Mouse (Mus musculus) embryonic facial prominence, embryonic 15.5 days (tissue): ENCODE data around the gene Ehd2. TPM values are rescaled to one million over a fixed set of nuclear protein-coding genes. Genes with fewer than 3 reads are reported as not detected.

Experiments
- ATAC-seq: fragments of 200-750 bp; cut with Nextera tagmentation; 2 replicates; pipeline ENCODE4 v1.8.0; 2017; ENCODE audit warnings: low read depth, moderate TSS enrichment; ENCODE audit not compliant: insufficient number of reproducible peaks, low FRiP score, low TSS enrichment
- H3K27ac ChIP-seq: fragments of 300-500 bp; sonication (generic); replicated peaks from 2 replicates; pipeline ENCODE4 v1.5.1; 2015; ENCODE audit warnings: mild to moderate bottlenecking, inconsistent platforms
- H3K27me3 ChIP-seq: fragments of 300-500 bp; sonication (generic); 2 replicates; pipeline ENCODE4 v1.6.1; 2015; ENCODE audit warnings: inconsistent platforms
- H3K36me3 ChIP-seq: fragments of 300-500 bp; sonication (generic); 2 replicates; pipeline ENCODE4 v1.6.1; 2015; ENCODE audit warnings: mild to moderate bottlenecking, inconsistent platforms
- H3K4me1 ChIP-seq: fragments of 300-500 bp; sonication (generic); 2 replicates; pipeline ENCODE4 v1.6.1; 2015; ENCODE audit warnings: inconsistent platforms
- H3K4me2 ChIP-seq: fragments of 300-500 bp; sonication (generic); replicated peaks from 2 replicates; pipeline ENCODE4 v1.6.1; 2015; ENCODE audit warnings: mild to moderate bottlenecking, inconsistent platforms
- H3K4me3 ChIP-seq: fragments of 300-500 bp; sonication (generic); replicated peaks from 2 replicates; pipeline ENCODE4 v1.5.1; 2015; ENCODE audit warnings: mild to moderate bottlenecking, inconsistent platforms
- H3K9ac ChIP-seq: fragments of 300-500 bp; sonication (generic); 2 replicates; pipeline ENCODE4 v1.6.1; 2015; ENCODE audit warnings: inconsistent platforms
- H3K9me3 ChIP-seq: fragments of 300-500 bp; sonication (generic); replicated peaks from 2 replicates; pipeline ENCODE4 v1.6.1; 2016; ENCODE audit warnings: inconsistent platforms
- WGBS: fragments of 180-500 bp; shearing (Covaris S2); methylation state at CpG from one replicate; pipeline ENCODE4 v1.1.7; 2015; 5-methylcytosine and 5-hydroxymethylcytosine counted together
- polyA plus RNA-seq: library from polyadenylated mRNA; unstranded; fragments of >200 nt; fragmentation: Nextera tagmentation; extraction: Ambion mirVana; gene quantifications from 2 replicates; pipeline ENCODE4 v1.2.1, GENCODE M21; 2015

The Ehd2 gene
- polyA plus RNA-seq, 1 experiment from 2014 or later = 73.3 TPM

DNA sequence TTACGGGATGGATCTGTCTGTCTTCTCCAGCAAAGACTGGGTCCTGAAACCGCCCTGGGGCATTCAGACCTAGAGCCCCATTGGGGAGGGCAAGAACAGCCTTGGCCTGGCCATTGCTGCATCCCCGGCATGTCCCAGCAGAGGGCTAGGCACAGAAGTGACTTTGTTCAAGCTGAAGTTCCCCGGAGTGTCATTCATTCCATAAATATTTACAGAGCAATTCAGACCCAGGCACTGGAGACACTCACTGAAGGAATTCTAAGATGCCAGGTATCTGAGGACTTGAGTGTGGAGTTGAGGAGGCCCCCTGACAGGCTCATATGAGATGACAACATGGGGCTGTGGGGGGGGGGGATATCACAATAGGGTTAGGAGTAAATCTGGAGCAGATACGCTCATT is 11.2 kb downstream of the Ehd2 start:
- H3K4me1 ChIP-seq = peaks cover 27% of the 10 kb centered on the region
- no peak for ATAC-seq
- no peak overlapping the region for H3K9ac ChIP-seq
- peak overlapping the region; percentile 71 for H3K27ac ChIP-seq
- H3K4me2 ChIP-seq = no peak overlapping the region
- H3K36me3 ChIP-seq = peaks cover 89% of the 10 kb centered on the region
- no peaks in the 10 kb centered on the region for H3K9me3 ChIP-seq
- H3K27me3 ChIP-seq = no peaks in the 10 kb centered on the region
- no peak overlapping the region for H3K4me3 ChIP-seq
- WGBS = 67% methylated on average over 5 of the region's 5 CpGs

DNA sequence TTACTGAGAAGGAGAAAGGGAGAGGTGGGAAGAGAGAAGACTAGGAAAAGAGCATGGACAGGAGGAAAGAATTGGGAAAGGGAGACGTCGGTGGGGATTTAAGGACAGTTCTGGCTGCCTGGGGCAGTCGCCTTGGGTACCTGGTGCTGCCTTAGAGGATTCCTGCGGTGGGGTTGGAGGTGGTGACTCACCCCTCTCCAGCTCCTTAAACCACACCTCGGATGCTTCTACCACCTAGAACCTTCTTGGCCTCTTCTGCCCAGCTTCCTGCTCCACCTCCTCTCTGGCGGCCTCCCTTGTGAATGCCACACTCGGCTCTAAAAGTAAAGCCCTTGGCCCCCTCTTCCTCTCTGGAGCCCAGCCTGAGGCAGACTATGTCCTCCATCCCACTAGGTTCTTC is 11.9 kb downstream of the Ehd2 start:
- Histone ChIP-seq H3K4me3 (no peak overlapping the region), H3K4me2 (no peak overlapping the region), H3K9me3 (no peaks in the 10 kb centered on the region), H3K36me3 (peaks cover 93% of the 10 kb centered on the region), H3K27ac (peak overlapping the region; percentile 71), H3K9ac (no peak overlapping the region), H3K4me1 (peaks cover 21% of the 10 kb centered on the region), H3K27me3 (no peaks in the 10 kb centered on the region)
- 29% methylated on average over 7 of the region's 7 CpGs for WGBS
- no peak for ATAC-seq

- Histone ChIP-seq H3K9me3 (no peaks in the 10 kb centered on the region), H3K4me2 (no peak overlapping the region), H3K27ac (peak overlapping the region; percentile 71), H3K4me1 (peaks cover 21% of the 10 kb centered on the region), H3K9ac (no peak overlapping the region), H3K36me3 (peaks cover 94% of the 10 kb centered on the region), H3K4me3 (no peak overlapping the region), H3K27me3 (no peaks in the 10 kb centered on the region)
- 30% methylated on average over 21 of the region's 21 CpGs for WGBS
- 0 out of 2 replicates have a peak, but pooled peaks have one; percentile 27 for ATAC-seq
These were observed 12.4 kb downstream of the Ehd2 start for GRCm38 (mm10) chr7:15954978-15955443.

DNA sequence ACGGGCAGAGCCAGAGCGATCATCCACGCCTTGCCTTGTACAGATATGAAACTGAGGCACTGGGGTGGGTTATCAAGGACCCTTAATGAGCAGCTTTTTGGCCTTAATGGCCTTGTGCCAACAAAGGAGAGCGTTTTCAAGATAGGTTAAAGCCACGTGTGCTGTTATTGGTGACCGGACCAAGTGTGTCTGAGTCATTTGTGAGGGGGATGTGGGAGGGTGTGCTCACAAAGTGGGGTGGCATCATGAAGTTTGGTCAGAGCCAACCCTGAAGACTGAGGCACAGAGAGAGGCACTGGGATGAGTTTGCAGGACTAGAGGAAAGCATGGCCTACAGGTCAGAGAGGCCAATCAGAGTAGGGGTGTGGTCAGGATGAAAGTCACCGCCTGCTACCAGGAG is 12.9 kb downstream of the Ehd2 start:
- Histone ChIP-seq H3K9ac (no peak overlapping the region), H3K4me2 (no peak overlapping the region), H3K4me1 (peaks cover 24% of the 10 kb centered on the region), H3K36me3 (peaks cover 94% of the 10 kb centered on the region), H3K9me3 (no peaks in the 10 kb centered on the region), H3K27me3 (no peaks in the 10 kb centered on the region), H3K4me3 (no peak overlapping the region), H3K27ac (peak overlapping the region; percentile 71)
- 61% methylated on average over 7 of the region's 7 CpGs for WGBS
- no peak for ATAC-seq

GRCm38 (mm10) chr7:15953307-15954074 is 13.9 kb downstream of the Ehd2 start:
- H3K9me3 ChIP-seq = no peaks in the 10 kb centered on the region
- H3K27me3 ChIP-seq = no peaks in the 10 kb centered on the region
- peaks cover 87% of the 10 kb centered on the region for H3K36me3 ChIP-seq
- H3K9ac ChIP-seq = no peak overlapping the region
- WGBS = 74% methylated on average over 13 of the region's 13 CpGs
- no peak for ATAC-seq
- H3K4me1 ChIP-seq = peaks cover 33% of the 10 kb centered on the region
- H3K4me3 ChIP-seq = no peak overlapping the region
- no peak overlapping the region for H3K4me2 ChIP-seq
- H3K27ac ChIP-seq = peak overlapping the region; percentile 71

DNA sequence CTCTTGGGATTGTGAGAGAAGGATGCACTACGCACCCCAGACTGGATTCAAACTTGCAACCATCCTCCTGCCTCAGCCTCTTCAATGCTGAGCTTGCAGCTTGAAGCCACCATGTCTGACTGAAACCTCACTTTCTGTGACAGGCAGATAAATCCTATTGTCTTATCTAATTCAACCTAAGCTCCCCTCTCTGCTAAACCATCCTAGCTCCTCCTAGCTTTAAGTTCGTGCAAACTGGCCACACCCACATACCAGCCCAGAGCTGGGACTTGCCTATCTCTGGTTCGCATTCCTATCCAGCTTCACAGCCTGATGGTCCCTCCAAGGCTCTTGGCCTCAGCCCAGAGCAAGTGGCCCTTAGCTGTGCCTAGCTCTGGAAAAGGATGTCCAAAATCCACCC is 15.0 kb downstream of the Ehd2 start:
- H3K36me3 ChIP-seq = peaks cover 78% of the 10 kb centered on the region
- ATAC-seq = no peak

GRCm38 (mm10) chr7:15950008-15950407 is 17.4 kb downstream of the Ehd2 start:
- Histone ChIP-seq H3K4me3 (no peak overlapping the region), H3K9me3 (no peaks in the 10 kb centered on the region), H3K27me3 (no peaks in the 10 kb centered on the region), H3K4me1 (peaks cover 29% of the 10 kb centered on the region), H3K4me2 (no peak overlapping the region), H3K9ac (no peak overlapping the region), H3K36me3 (peaks cover 57% of the 10 kb centered on the region), H3K27ac (no peak overlapping the region)
- no peak for ATAC-seq
- 84% methylated on average over 15 of the region's 15 CpGs for WGBS

More for the DNA sequence above, 15.0 kb downstream of the Ehd2 start:
- H3K4me2 ChIP-seq = no peak overlapping the region
- no peaks in the 10 kb centered on the region for H3K9me3 ChIP-seq
- no peaks in the 10 kb centered on the region for H3K27me3 ChIP-seq
- no peak overlapping the region for H3K9ac ChIP-seq
- no peak overlapping the region for H3K4me3 ChIP-seq
- no peak overlapping the region for H3K27ac ChIP-seq
- 73% methylated on average over 3 of the region's 3 CpGs for WGBS
- peaks cover 41% of the 10 kb centered on the region for H3K4me1 ChIP-seq

GRCm38 (mm10) chr7:15949216-15949790 is 18.1 kb downstream of the Ehd2 start:
- Histone ChIP-seq H3K27ac (peak overlapping the region; percentile 83), H3K36me3 (peaks cover 52% of the 10 kb centered on the region), H3K9me3 (no peaks in the 10 kb centered on the region), H3K4me2 (no peak overlapping the region), H3K27me3 (no peaks in the 10 kb centered on the region), H3K4me1 (peaks cover 29% of the 10 kb centered on the region), H3K9ac (no peak overlapping the region), H3K4me3 (0 out of 2 replicates have a peak overlapping the region, but pooled peaks have one; percentile 26)
- WGBS = 71% methylated on average over 7 of the region's 7 CpGs
- ATAC-seq = no peak

GRCm38 (mm10) chr7:15948381-15948941 is 18.9 kb downstream of the Ehd2 start:
- Histone ChIP-seq H3K4me1 (peaks cover 37% of the 10 kb centered on the region), H3K36me3 (peaks cover 52% of the 10 kb centered on the region), H3K9ac (no peak overlapping the region), H3K27ac (peak overlapping the region; percentile 83), H3K4me2 (peak overlapping the region; percentile 52), H3K9me3 (no peaks in the 10 kb centered on the region), H3K27me3 (no peaks in the 10 kb centered on the region), H3K4me3 (peak overlapping the region; percentile 26)
- peak; percentile 71 for ATAC-seq
- 3% methylated on average over 23 of the region's 23 CpGs for WGBS

DNA sequence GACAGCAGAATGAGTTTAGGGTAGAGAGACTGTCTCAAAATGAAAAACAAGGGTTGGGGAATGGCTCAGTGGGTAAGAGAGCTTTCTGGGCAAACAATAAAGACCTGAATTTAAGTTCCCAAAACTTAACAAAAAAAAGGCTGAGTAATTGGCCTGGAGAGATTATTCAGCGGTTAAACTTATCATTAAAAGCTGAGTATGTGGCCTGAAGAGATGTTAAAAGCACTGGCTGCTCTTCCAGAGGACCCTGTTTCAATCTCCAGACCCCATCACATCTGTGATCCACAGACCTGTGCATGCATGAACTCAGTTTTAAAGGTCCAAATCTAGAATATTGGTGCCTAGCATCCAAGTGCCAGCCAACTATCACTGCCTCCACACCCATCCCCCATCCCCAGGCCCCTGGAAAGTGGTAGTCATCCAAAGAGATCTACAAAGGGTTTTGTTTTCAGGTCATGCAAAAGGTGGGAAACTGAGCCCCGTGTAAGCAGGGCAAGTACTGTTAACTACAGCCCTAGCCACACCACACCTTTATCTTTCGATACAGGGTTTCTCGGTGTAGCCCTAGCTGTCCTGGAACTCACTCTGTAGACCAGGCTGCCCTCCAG is 19.6 kb downstream of the Ehd2 start:
- peak overlapping the region; percentile 26; the same call in 1 of the 2 replicates for H3K4me3 ChIP-seq
- no peak overlapping the region for H3K9ac ChIP-seq
- peaks cover 52% of the 10 kb centered on the region for H3K36me3 ChIP-seq
- H3K27me3 ChIP-seq = no peaks in the 10 kb centered on the region
- ATAC-seq = no peak
- peak overlapping the region; percentile 83 for H3K27ac ChIP-seq
- peaks cover 44% of the 10 kb centered on the region for H3K4me1 ChIP-seq
- H3K4me2 ChIP-seq = peak overlapping the region; percentile 52
- no peaks in the 10 kb centered on the region for H3K9me3 ChIP-seq
- WGBS = 40% methylated on average over 4 of the region's 4 CpGs
